Mouse (Mus musculus) bone marrow macrophage, adult 2 months (primary cell): Measurements from ENCODE around the gene Trappc10.

Source experiments
- CTCF ChIP-seq: IDR thresholded peaks from 2 replicates; pipeline ENCODE4 v1.5.1; 2012; ENCODE audit warnings: low read depth, mild to moderate bottlenecking, low read length, moderate library complexity
- POLR2A ChIP-seq: IDR thresholded peaks from 2 replicates; pipeline ENCODE4 v1.6.1; 2012; ENCODE audit warnings: mild to moderate bottlenecking, low read depth, low read length, borderline replicate concordance

- no peak for TF ChIP-seq CTCF
- no peak for TF ChIP-seq POLR2A
These were observed 2.8 kb upstream of the Trappc10 start for GRCm38 (mm10) chr10:78247206-78247605.
